Mouse (Mus musculus) Patski (cell line): ENCODE measurements around the gene Ncaph2. TPM values are rescaled to one million over a fixed set of nuclear protein-coding genes. Genes with fewer than 3 reads are reported as not detected.
A peak's percentile ranks its signal among the peaks of the same experiment; 100 is the strongest.

Experiments
- ATAC-seq: fragments of 100-300 bp; one replicate; pipeline ENCODE4 v1.8.0; 2021
- CTCF ChIA-PET: fragments of 350-600 bp; sonication (Branson Sonifier 250); formaldehyde crosslinking; loops from one replicate; lab custom pipeline; 2022; ENCODE audit warnings: inconsistent platforms; lab: Charles Lee
- POLR2A ChIA-PET: fragments of 350-600 bp; sonication (Branson Sonifier 250); formaldehyde crosslinking; loops from one replicate; lab custom pipeline; 2022; ENCODE audit warnings: antibody characterized with exemption, inconsistent platforms; lab: Charles Lee
- DNase-seq: peaks from one replicate; pipeline ENCODE4 v3.0.0-alpha.2; 2011; ENCODE audit warnings: low read depth, low spot score
- H3K27me3 ChIP-seq: fragments of 371-371 bp; one replicate; pipeline ENCODE4 v1.5.1; 2021
- CTCF ChIP-seq: fragments of 100-300 bp; IDR thresholded peaks from one replicate; pipeline ENCODE4 v1.5.1; 2021
- in situ Hi-C: fragments of 300-500 bp; cut with MboI; formaldehyde crosslinking; loops from 3 replicates; pipeline ENCODE4 v1.11.1; 2018; ENCODE audit warnings: low pct_unique_long_range_greater_than_20kb, mixed read lengths
- polyA plus RNA-seq: library from polyadenylated mRNA; unstranded; gene quantifications from one replicate; pipeline ENCODE4 v1.2.3, GENCODE M21; 2021

Gene Ncaph2
- polyA plus RNA-seq, 1 experiment from 2014 or later: 106 TPM

- no peak for TF ChIP-seq CTCF
- DNase-seq (no peak), ATAC-seq (no peak)
- POLR2A ChIA-PET: interaction anchor here (1.6 kb wide), 1 partner anchor 10 kb away, joined by 3 read pairs; no protein-coding TSS in a partner anchor
- H3K27me3 ChIP-seq: no peaks in the 10 kb centered on the region
- CTCF ChIA-PET: no interaction called here
- in situ Hi-C loops: no loop called here
Measured at GRCm38 (mm10) chr15:89316146-89316545, 39.4 kb upstream of the Ncaph2 start.

- no peak for DNase-seq
- in situ Hi-C loops: no loop called here
- no peak for ATAC-seq
Measured at GRCm38 (mm10) chr15:89321264-89321663, 34.3 kb upstream of the Ncaph2 start.

GRCm38 (mm10) chr15:89322670-89323522 lies 32.6 kb upstream of the Ncaph2 start, which contains the start of gene Adm2:
TSS of gene Adm2 (plus strand) at chr15:89322720.
- POLR2A ChIA-PET: no interaction called here
- DNase-seq: no peak
- in situ Hi-C loops: no loop called here
- TF ChIP-seq CTCF: no peak
- CTCF ChIA-PET: no interaction called here
- no peak for ATAC-seq
- peaks cover 12% of the 10 kb centered on the region for H3K27me3 ChIP-seq

More at GRCm38 (mm10) chr15:89321264-89321663, 34.3 kb upstream of the Ncaph2 start:
- peaks cover 12% of the 10 kb centered on the region for H3K27me3 ChIP-seq
- POLR2A ChIA-PET: no interaction called here
- no peak for TF ChIP-seq CTCF
- CTCF ChIA-PET: interaction anchor here (0.8 kb wide), 1 partner anchor 53 kb away, joined by 3 read pairs; the partner anchor contains the start of gene Sco2

GRCm38 (mm10) chr15:89323656-89324055 lies 31.9 kb upstream of the Ncaph2 start:
- in situ Hi-C loops: no loop called here
- TF ChIP-seq CTCF: no peak
- POLR2A ChIA-PET: no interaction called here

GRCm38 (mm10) chr15:89326441-89326840 lies 29.1 kb upstream of the Ncaph2 start:
- POLR2A ChIA-PET: interaction anchor here (1.1 kb wide), 1 partner anchor 11 kb away, joined by 3 read pairs; the partner anchor contains the start of gene Sbf1

More at GRCm38 (mm10) chr15:89323656-89324055, 31.9 kb upstream of the Ncaph2 start:
- CTCF ChIA-PET: no interaction called here
- DNase-seq: no peak
- ATAC-seq: no peak
- H3K27me3 ChIP-seq: peaks cover 12% of the 10 kb centered on the region

GRCm38 (mm10) chr15:89334271-89334670 lies 21.2 kb upstream of the Ncaph2 start, which contains the start of gene Miox:
TSS of gene Miox (plus strand) at chr15:89334398.
- peaks cover 25% of the 10 kb centered on the region for H3K27me3 ChIP-seq
- DNase-seq (no peak), ATAC-seq (peak; percentile 12)
- in situ Hi-C loops: no loop called here
- no peak for TF ChIP-seq CTCF
- ChIA-PET POLR2A (no interaction called here), CTCF (interaction anchor here (2.1 kb wide), 1 partner anchor 9 kb away, joined by 5 read pairs; no protein-coding TSS in a partner anchor)

More at GRCm38 (mm10) chr15:89326441-89326840, 29.1 kb upstream of the Ncaph2 start:
- DNase-seq (no peak), ATAC-seq (no peak)
- CTCF ChIA-PET: no interaction called here
- no peak for TF ChIP-seq CTCF
- H3K27me3 ChIP-seq: peaks cover 18% of the 10 kb centered on the region
- in situ Hi-C loops: no loop called here

- CTCF ChIA-PET: interaction anchor here (2.1 kb wide), 1 partner anchor 9 kb away, joined by 5 read pairs; no protein-coding TSS in a partner anchor
- ATAC-seq (no peak), DNase-seq (no peak)
- TF ChIP-seq CTCF: no peak
- POLR2A ChIA-PET: no interaction called here
- H3K27me3 ChIP-seq: peaks cover 25% of the 10 kb centered on the region
- in situ Hi-C loops: no loop called here
Measured at GRCm38 (mm10) chr15:89334774-89335537, 20.6 kb upstream of the Ncaph2 start.

GRCm38 (mm10) chr15:89336422-89336821 lies 19.1 kb upstream of the Ncaph2 start:
- ChIA-PET CTCF (no interaction called here), POLR2A (no interaction called here)
- ATAC-seq (peak; percentile 26), DNase-seq (no peak)
- peaks cover 19% of the 10 kb centered on the region for H3K27me3 ChIP-seq
- in situ Hi-C loops: no loop called here
- TF ChIP-seq CTCF: no peak

GRCm38 (mm10) chr15:89339696-89340095 lies 15.8 kb upstream of the Ncaph2 start:
- DNase-seq (no peak), ATAC-seq (no peak)
- in situ Hi-C loops: no loop called here
- ChIA-PET CTCF (interaction anchor here (1.3 kb wide), 1 partner anchor 25 kb away, joined by 4 read pairs; the partner anchor contains the start of gene Sbf1), POLR2A (no interaction called here)
- H3K27me3 ChIP-seq: peaks cover 17% of the 10 kb centered on the region
- TF ChIP-seq CTCF: no peak

- ATAC-seq (no peak), DNase-seq (no peak)
- TF ChIP-seq CTCF: no peak
- ChIA-PET POLR2A (no interaction called here), CTCF (no interaction called here)
- H3K27me3 ChIP-seq: peaks cover 17% of the 10 kb centered on the region
- in situ Hi-C loops: no loop called here
Measured at GRCm38 (mm10) chr15:89340136-89340535, 15.4 kb upstream of the Ncaph2 start.
